Mouse (Mus musculus) midbrain, embryonic 10.5 days (tissue): ENCODE results near the gene Fam71e2. TPM values are rescaled to one million over a fixed set of nuclear protein-coding genes. Genes with fewer than 3 reads are reported as not detected.
"Not testable (repeated sequence)": the region's sequence is repeated elsewhere in the genome, so short reads cannot be mapped to it uniquely, and the experiment has no call there.

Experiments used
- DNase-seq: peaks from one replicate; pipeline ENCODE4 v3.0.0-alpha.2; 2017; ENCODE audit warnings: low spot score
- H3K27ac ChIP-seq: fragments of 300-500 bp; sonication (generic); replicated peaks from 2 replicates; pipeline ENCODE4 v1.5.1; 2016; ENCODE audit warnings: mild to moderate bottlenecking
- H3K27me3 ChIP-seq: fragments of 300-500 bp; sonication (generic); 2 replicates; pipeline ENCODE4 v1.6.1; 2016; ENCODE audit warnings: low read depth, mild to moderate bottlenecking; ENCODE audit not compliant: poor library complexity, severe bottlenecking
- H3K36me3 ChIP-seq: fragments of 300-500 bp; sonication (generic); 2 replicates; pipeline ENCODE4 v1.6.1; 2016; ENCODE audit warnings: mild to moderate bottlenecking, moderate library complexity
- H3K4me1 ChIP-seq: fragments of 300-500 bp; sonication (generic); 2 replicates; pipeline ENCODE4 v1.6.1; 2016
- H3K4me3 ChIP-seq: fragments of 300-500 bp; sonication (generic); 2 replicates; pipeline ENCODE4 v1.5.1; 2016; ENCODE audit warnings: mild to moderate bottlenecking, moderate library complexity
- H3K9me3 ChIP-seq: fragments of 300-500 bp; sonication (generic); replicated peaks from 2 replicates; pipeline ENCODE4 v1.6.1; 2016; ENCODE audit warnings: mild to moderate bottlenecking
- WGBS: fragments of 180-500 bp; shearing (Covaris S2); methylation state at CpG from one replicate; pipeline ENCODE4 v1.1.7; 2016; 5-methylcytosine and 5-hydroxymethylcytosine counted together
- polyA plus RNA-seq: library from polyadenylated mRNA; unstranded; fragments of >200 nt; fragmentation: Nextera tagmentation; extraction: Ambion mirVana; gene quantifications from 2 replicates; pipeline ENCODE4 v1.2.1, GENCODE M21; 2016

The Fam71e2 gene
- polyA plus RNA-seq, result not detected in 2 replicates

- no peak within 1 kb of the TSS for H3K27ac ChIP-seq
- 87% methylated on average over 4 of the region's 5 CpGs for WGBS
- H3K9me3 ChIP-seq, result no peaks in the 10 kb centered on the region
- H3K4me1 ChIP-seq, result peaks cover 5% of the 10 kb centered on the region
- no peak within 1 kb of the TSS for H3K4me3 ChIP-seq
- no peaks in the 10 kb centered on the region for H3K36me3 ChIP-seq
- no peak for DNase-seq
- H3K27me3 ChIP-seq, result peaks cover 23% of the 10 kb centered on the region
These were observed at the start of gene Fam71e2 for GRCm38 (mm10) chr7:4771202-4771601. TSS of gene Fam71e2 (minus strand) at chr7:4771302.

- no peaks in the 10 kb centered on the region for H3K9me3 ChIP-seq
- no peaks in the 10 kb centered on the region for H3K27me3 ChIP-seq
- H3K27ac ChIP-seq, result no peak overlapping the region
- no peak overlapping the region for H3K4me3 ChIP-seq
- DNase-seq, result no peak
- no peaks in the 10 kb centered on the region for H3K36me3 ChIP-seq
- peaks cover 11% of the 10 kb centered on the region for H3K4me1 ChIP-seq
These were observed 45.5 kb upstream of the Fam71e2 start for GRCm38 (mm10) chr7:4816559-4816958.

- peak overlapping the region; percentile 97 for H3K27ac ChIP-seq
- no peak for DNase-seq
- peaks cover 40% of the 10 kb centered on the region for H3K4me1 ChIP-seq
- peaks cover 30% of the 10 kb centered on the region for H3K36me3 ChIP-seq
- peak overlapping the region; percentile 83 for H3K4me3 ChIP-seq
- no peaks in the 10 kb centered on the region for H3K9me3 ChIP-seq
- WGBS, result 27% methylated on average over 8 of the region's 8 CpGs
- no peaks in the 10 kb centered on the region for H3K27me3 ChIP-seq
These were observed 42.1 kb upstream of the Fam71e2 start for GRCm38 (mm10) chr7:4813105-4813791.

- DNase-seq, result peak; percentile 98
- H3K9me3 ChIP-seq, result no peaks in the 10 kb centered on the region
- peak within 1 kb of the TSS; percentile 83 for H3K4me3 ChIP-seq
- no peaks in the 10 kb centered on the region for H3K27me3 ChIP-seq
- peak within 1 kb of the TSS; percentile 97 for H3K27ac ChIP-seq
- peaks cover 36% of the 10 kb centered on the region for H3K4me1 ChIP-seq
- under 1% methylated on average over 62 of the region's 62 CpGs for WGBS
- H3K36me3 ChIP-seq, result peaks cover 35% of the 10 kb centered on the region
These were observed 41.4 kb upstream of the Fam71e2 start, which contains the start of gene Ube2s for GRCm38 (mm10) chr7:4812303-4813104. TSS of gene Ube2s (minus strand) at chr7:4812590.

GRCm38 (mm10) chr7:4811842-4812302, 40.8 kb upstream of the Fam71e2 start:
- peak; percentile 60 for DNase-seq
- peaks cover 41% of the 10 kb centered on the region for H3K36me3 ChIP-seq
- peak overlapping the region; percentile 83 for H3K4me3 ChIP-seq
- WGBS, result under 1% methylated on average over 36 of the region's 36 CpGs
- peaks cover 36% of the 10 kb centered on the region for H3K4me1 ChIP-seq
- H3K27ac ChIP-seq, result peak overlapping the region; percentile 97
- H3K27me3 ChIP-seq, result no peaks in the 10 kb centered on the region
- no peaks in the 10 kb centered on the region for H3K9me3 ChIP-seq

GRCm38 (mm10) chr7:4811131-4811530, 40.0 kb upstream of the Fam71e2 start:
- H3K27ac ChIP-seq, result peak overlapping the region; percentile 97
- H3K9me3 ChIP-seq, DNase-seq, H3K27me3 ChIP-seq: not testable (repeated sequence)
- WGBS, result 47% methylated on average over 10 of the region's 10 CpGs
- H3K4me3 ChIP-seq, result peak overlapping the region; percentile 83
- peaks cover 36% of the 10 kb centered on the region for H3K4me1 ChIP-seq
- peaks cover 49% of the 10 kb centered on the region for H3K36me3 ChIP-seq

GRCm38 (mm10) chr7:4806716-4807115, 35.6 kb upstream of the Fam71e2 start:
- H3K9me3 ChIP-seq, result no peaks in the 10 kb centered on the region
- DNase-seq, result no peak
- WGBS, result 95% methylated on average over 7 of the region's 7 CpGs
- H3K4me3 ChIP-seq, result no peak overlapping the region
- no peaks in the 10 kb centered on the region for H3K27me3 ChIP-seq
- peaks cover 29% of the 10 kb centered on the region for H3K4me1 ChIP-seq
- no peak overlapping the region for H3K27ac ChIP-seq
- peaks cover 75% of the 10 kb centered on the region for H3K36me3 ChIP-seq

- Histone ChIP-seq H3K27ac (no peak overlapping the region), H3K27me3 (no peaks in the 10 kb centered on the region), H3K9me3 (no peaks in the 10 kb centered on the region), H3K4me3 (no peak overlapping the region), H3K36me3 (peaks cover 51% of the 10 kb centered on the region), H3K4me1 (no peaks in the 10 kb centered on the region)
- DNase-seq, result no peak
These were observed 31.1 kb upstream of the Fam71e2 start for GRCm38 (mm10) chr7:4802247-4802646.

- Histone ChIP-seq H3K9me3 (no peaks in the 10 kb centered on the region), H3K27me3 (peaks cover 1% of the 10 kb centered on the region; the same call in 1 of the 2 replicates), H3K4me3 (no peak overlapping the region), H3K27ac (no peak overlapping the region), H3K4me1 (peaks cover 15% of the 10 kb centered on the region), H3K36me3 (peaks cover 51% of the 10 kb centered on the region)
- WGBS, result 73% methylated on average over 7 of the region's 7 CpGs
- no peak for DNase-seq
These were observed 24.8 kb upstream of the Fam71e2 start for GRCm38 (mm10) chr7:4795767-4796433.

GRCm38 (mm10) chr7:4794631-4795168, 23.6 kb upstream of the Fam71e2 start:
- H3K36me3 ChIP-seq, result peaks cover 51% of the 10 kb centered on the region

GRCm38 (mm10) chr7:4793674-4794073, 22.6 kb upstream of the Fam71e2 start:
- DNase-seq, result no peak
- Histone ChIP-seq H3K9me3 (no peaks in the 10 kb centered on the region), H3K27ac (peak overlapping the region; percentile 93), H3K4me3 (peak overlapping the region; percentile 80), H3K4me1 (peaks cover 26% of the 10 kb centered on the region), H3K27me3 (peaks cover 22% of the 10 kb centered on the region), H3K36me3 (peaks cover 49% of the 10 kb centered on the region)
- WGBS, result 39% methylated on average over 4 of the region's 4 CpGs

More at GRCm38 (mm10) chr7:4794631-4795168, 23.6 kb upstream of the Fam71e2 start:
- Histone ChIP-seq H3K27ac (no peak overlapping the region), H3K4me3 (peak overlapping the region; percentile 80), H3K4me1 (peaks cover 15% of the 10 kb centered on the region), H3K9me3 (no peaks in the 10 kb centered on the region), H3K27me3 (peaks cover 12% of the 10 kb centered on the region)
- WGBS, result 88% methylated on average over 3 of the region's 3 CpGs
- DNase-seq, result no peak

- under 1% methylated on average over 31 of the region's 31 CpGs for WGBS
- Histone ChIP-seq H3K27ac (peak overlapping the region; percentile 93), H3K4me3 (peak overlapping the region; percentile 80), H3K4me1 (peaks cover 29% of the 10 kb centered on the region), H3K36me3 (peaks cover 48% of the 10 kb centered on the region), H3K27me3 (peaks cover 26% of the 10 kb centered on the region)
- not testable (repeated sequence) for DNase-seq, H3K9me3 ChIP-seq
These were observed 22.1 kb upstream of the Fam71e2 start for GRCm38 (mm10) chr7:4793248-4793647.
